Mouse (Mus musculus) hindbrain, embryonic 16.5 days (tissue): ENCODE measurements around the gene Macrod2. TPM values are rescaled to one million over a fixed set of nuclear protein-coding genes. Genes with fewer than 3 reads are reported as not detected.

Source experiments
- ATAC-seq: fragments of 200-750 bp; cut with Nextera tagmentation; 2 replicates; pipeline ENCODE4 v1.8.0; 2017; ENCODE audit warnings: moderate TSS enrichment, moderate library complexity
- H3K27ac ChIP-seq: fragments of 300-500 bp; sonication (generic); 2 replicates; pipeline ENCODE4 v1.5.1; 2014; ENCODE audit warnings: low read depth, mild to moderate bottlenecking, control low read depth, low read length, moderate library complexity
- H3K27me3 ChIP-seq: fragments of 300-500 bp; sonication (generic); replicated peaks from 2 replicates; pipeline ENCODE4 v1.6.1; 2014; ENCODE audit warnings: low read length; ENCODE audit not compliant: control insufficient read depth, insufficient read depth
- H3K36me3 ChIP-seq: fragments of 300-500 bp; sonication (generic); 2 replicates; pipeline ENCODE4 v1.6.1; 2014; ENCODE audit warnings: mild to moderate bottlenecking, low read length, moderate library complexity, mixed read lengths; ENCODE audit not compliant: control insufficient read depth, insufficient read depth
- H3K4me1 ChIP-seq: fragments of 300-500 bp; sonication (generic); 2 replicates; pipeline ENCODE4 v1.6.1; 2014; ENCODE audit warnings: low read depth, low read length; ENCODE audit not compliant: control insufficient read depth, insufficient read depth
- H3K4me2 ChIP-seq: fragments of 300-500 bp; sonication (generic); 2 replicates; pipeline ENCODE4 v1.6.1; 2014; ENCODE audit warnings: mild to moderate bottlenecking, low read length, control low read depth, moderate library complexity
- H3K4me3 ChIP-seq: fragments of 300-500 bp; sonication (generic); 2 replicates; pipeline ENCODE4 v1.5.1; 2014; ENCODE audit warnings: mild to moderate bottlenecking, low read length, control low read depth, moderate library complexity
- H3K9ac ChIP-seq: fragments of 300-500 bp; sonication (generic); 2 replicates; pipeline ENCODE4 v1.6.1; 2014; ENCODE audit warnings: low read depth, mild to moderate bottlenecking, control low read depth, low read length, moderate library complexity
- H3K9me3 ChIP-seq: fragments of 300-500 bp; sonication (generic); 2 replicates; pipeline ENCODE4 v1.6.1; 2014; ENCODE audit warnings: mild to moderate bottlenecking, low read length, moderate library complexity; ENCODE audit not compliant: control insufficient read depth
- WGBS: fragments of 180-500 bp; shearing (Covaris S2); extraction: QIAGEN DNeasy Blood & Tissue Kit; methylation state at CpG from one replicate; pipeline ENCODE4 v1.1.7; 2014; 5-methylcytosine and 5-hydroxymethylcytosine counted together
- polyA plus RNA-seq: library from polyadenylated mRNA; unstranded; fragments of >200 nt; fragmentation: Nextera tagmentation; extraction: Ambion mirVana; gene quantifications from 2 replicates; pipeline ENCODE4 v1.2.1, GENCODE M21; 2015

Gene Macrod2
- polyA plus RNA-seq, 1 experiment from 2014 or later: 85.4 TPM

GRCm38 (mm10) chr2:140670457-140670856, 275.3 kb downstream of the Macrod2 start:
- H3K4me3 ChIP-seq: peak overlapping the region; percentile 49
- no peaks in the 10 kb centered on the region for H3K36me3 ChIP-seq
- peak overlapping the region; percentile 74 for H3K9ac ChIP-seq
- peak overlapping the region; percentile 65 for H3K4me2 ChIP-seq
- under 1% methylated on average over 12 of the region's 12 CpGs for WGBS
- no peaks in the 10 kb centered on the region for H3K27me3 ChIP-seq
- ATAC-seq: peak; percentile 58
- no peaks in the 10 kb centered on the region for H3K9me3 ChIP-seq
- H3K27ac ChIP-seq: peak overlapping the region; percentile 82
- H3K4me1 ChIP-seq: peaks cover 8% of the 10 kb centered on the region

GRCm38 (mm10) chr2:140670963-140671702, 276.0 kb downstream of the Macrod2 start, which contains the start of gene Flrt3:
Flrt3 (minus strand) TSS chr2:140671469.
- peak; percentile 99 for ATAC-seq
- peak within 1 kb of the TSS; percentile 65 for H3K4me2 ChIP-seq

GRCm38 (mm10) chr2:140673466-140673865, 278.4 kb downstream of the Macrod2 start:
- no peak overlapping the region for H3K4me3 ChIP-seq
- no peaks in the 10 kb centered on the region for H3K27me3 ChIP-seq
- H3K9ac ChIP-seq: no peak overlapping the region
- no peak overlapping the region for H3K27ac ChIP-seq
- no peaks in the 10 kb centered on the region for H3K36me3 ChIP-seq
- 77% methylated on average over 5 of the region's 5 CpGs for WGBS
- no peaks in the 10 kb centered on the region for H3K9me3 ChIP-seq
- no peak for ATAC-seq
- H3K4me1 ChIP-seq: no peaks in the 10 kb centered on the region
- no peak overlapping the region for H3K4me2 ChIP-seq

More at GRCm38 (mm10) chr2:140670963-140671702, 276.0 kb downstream of the Macrod2 start, which contains the start of gene Flrt3:
- Histone ChIP-seq H3K27ac (peak within 1 kb of the TSS; percentile 82), H3K9ac (peak within 1 kb of the TSS; percentile 74), H3K4me3 (peak within 1 kb of the TSS; percentile 49), H3K27me3 (no peaks in the 10 kb centered on the region), H3K36me3 (no peaks in the 10 kb centered on the region), H3K9me3 (no peaks in the 10 kb centered on the region), H3K4me1 (peaks cover 3% of the 10 kb centered on the region)
- WGBS: under 1% methylated on average over 26 of the region's 26 CpGs

GRCm38 (mm10) chr2:140676728-140677127, 281.6 kb downstream of the Macrod2 start:
- ATAC-seq: no peak
- Histone ChIP-seq H3K9me3 (no peaks in the 10 kb centered on the region), H3K4me2 (no peak overlapping the region), H3K27me3 (no peaks in the 10 kb centered on the region), H3K4me3 (no peak overlapping the region), H3K9ac (no peak overlapping the region), H3K36me3 (no peaks in the 10 kb centered on the region), H3K27ac (no peak overlapping the region), H3K4me1 (no peaks in the 10 kb centered on the region)
- 26% methylated on average over 3 of the region's 3 CpGs for WGBS

GRCm38 (mm10) chr2:140690906-140691305, 295.8 kb downstream of the Macrod2 start:
- WGBS: 81% methylated on average over 2 of the region's 2 CpGs
- H3K36me3 ChIP-seq: no peaks in the 10 kb centered on the region
- no peak for ATAC-seq
- no peaks in the 10 kb centered on the region for H3K9me3 ChIP-seq
- no peaks in the 10 kb centered on the region for H3K27me3 ChIP-seq
- no peak overlapping the region for H3K4me2 ChIP-seq
- no peak overlapping the region for H3K27ac ChIP-seq
- no peak overlapping the region for H3K4me3 ChIP-seq
- no peak overlapping the region for H3K9ac ChIP-seq
- H3K4me1 ChIP-seq: no peaks in the 10 kb centered on the region

- Histone ChIP-seq H3K4me2 (no peak overlapping the region), H3K27ac (no peak overlapping the region), H3K9me3 (no peaks in the 10 kb centered on the region), H3K27me3 (no peaks in the 10 kb centered on the region), H3K9ac (no peak overlapping the region), H3K4me1 (no peaks in the 10 kb centered on the region), H3K4me3 (no peak overlapping the region), H3K36me3 (no peaks in the 10 kb centered on the region)
- 91% methylated on average over 1 of the region's 1 CpGs for WGBS
- ATAC-seq: no peak
Observed at GRCm38 (mm10) chr2:140691403-140691802, 296.3 kb downstream of the Macrod2 start.

GRCm38 (mm10) chr2:140692461-140692860, 297.4 kb downstream of the Macrod2 start:
- Histone ChIP-seq H3K9ac (no peak overlapping the region), H3K4me2 (no peak overlapping the region), H3K27me3 (no peaks in the 10 kb centered on the region), H3K4me1 (no peaks in the 10 kb centered on the region), H3K9me3 (no peaks in the 10 kb centered on the region), H3K4me3 (no peak overlapping the region), H3K27ac (no peak overlapping the region), H3K36me3 (no peaks in the 10 kb centered on the region)
- ATAC-seq: no peak
- 75% methylated on average over 4 of the region's 4 CpGs for WGBS

GRCm38 (mm10) chr2:140693845-140694244, 298.7 kb downstream of the Macrod2 start:
- WGBS: 92% methylated on average over 5 of the region's 5 CpGs

GRCm38 (mm10) chr2:140698585-140698984, 303.5 kb downstream of the Macrod2 start:
- Histone ChIP-seq H3K27me3 (no peaks in the 10 kb centered on the region), H3K4me1 (no peaks in the 10 kb centered on the region), H3K36me3 (no peaks in the 10 kb centered on the region), H3K4me3 (no peak overlapping the region), H3K9ac (no peak overlapping the region), H3K27ac (no peak overlapping the region), H3K4me2 (no peak overlapping the region), H3K9me3 (no peaks in the 10 kb centered on the region)
- no peak for ATAC-seq
- WGBS: 21% methylated on average over 3 of the region's 3 CpGs

More at GRCm38 (mm10) chr2:140693845-140694244, 298.7 kb downstream of the Macrod2 start:
- Histone ChIP-seq H3K4me1 (no peaks in the 10 kb centered on the region), H3K9me3 (no peaks in the 10 kb centered on the region), H3K4me3 (no peak overlapping the region), H3K9ac (no peak overlapping the region), H3K36me3 (no peaks in the 10 kb centered on the region), H3K4me2 (no peak overlapping the region), H3K27ac (no peak overlapping the region), H3K27me3 (no peaks in the 10 kb centered on the region)
- no peak for ATAC-seq
